Mouse (Mus musculus) myocyte (in vitro differentiated cells): ENCODE measurements around the gene Bbs1.

Experiments used
- CEBPB ChIP-seq: IDR thresholded peaks from 2 replicates; pipeline ENCODE4 v1.6.1; 2011; ENCODE audit warnings: mild to moderate bottlenecking, moderate library complexity; ENCODE audit not compliant: poor library complexity, insufficient read depth, severe bottlenecking
- E2F4 ChIP-seq: IDR thresholded peaks from one replicate; pipeline ENCODE4 v1.6.1; 2011; ENCODE audit warnings: mild to moderate bottlenecking, control low read depth, moderate library complexity; ENCODE audit not compliant: insufficient read depth
- MAX ChIP-seq: IDR thresholded peaks from one replicate; pipeline ENCODE4 v1.6.1; 2011; ENCODE audit warnings: low read depth, mild to moderate bottlenecking, control low read depth
- MYOD1 ChIP-seq, 3 experiments: IDR thresholded peaks; one replicate each; pipeline ENCODE4 v1.6.1; 2011; ENCODE audit warnings: control low read depth in 2 of 3, low read depth in 2 of 3, mild to moderate bottlenecking in 2 of 3, moderate library complexity in 1 of 3; ENCODE audit not compliant: insufficient read length in 2 of 3, control insufficient read depth in 1 of 3
- MYOG ChIP-seq, 3 experiments: IDR thresholded peaks; one replicate each; pipeline ENCODE4 v1.6.1; 2011; ENCODE audit warnings: control low read depth in 2 of 3, low read depth in 2 of 3, mild to moderate bottlenecking in 2 of 3; ENCODE audit not compliant: insufficient read length in 2 of 3, control insufficient read depth in 1 of 3, insufficient read depth in 1 of 3
- POLR2A ChIP-seq: IDR thresholded peaks from one replicate; pipeline ENCODE4 v1.6.1; 2011; ENCODE audit warnings: low read depth, mild to moderate bottlenecking, control low read depth, moderate library complexity; ENCODE audit not compliant: insufficient read length
- POLR2AphosphoS2 ChIP-seq: IDR thresholded peaks from one replicate; pipeline ENCODE4 v1.6.1; 2011; ENCODE audit warnings: low read depth, control low read depth; ENCODE audit not compliant: insufficient read length
- TCF12 ChIP-seq: IDR thresholded peaks from one replicate; pipeline ENCODE4 v1.6.1; 2011; ENCODE audit warnings: mild to moderate bottlenecking, control low read depth; ENCODE audit not compliant: poor library complexity, insufficient read depth, severe bottlenecking
- USF1 ChIP-seq: IDR thresholded peaks from one replicate; pipeline ENCODE4 v1.6.1; 2011; ENCODE audit warnings: low read depth, mild to moderate bottlenecking, control low read depth, moderate library complexity

GRCm38 (mm10) chr19:4915924-4916603 lies 9.6 kb upstream of the Bbs1 start:
- no peak for TF ChIP-seq MYOD1 (IDR thresholded peaks at IDR 0.05; ENCODE audit: control insufficient read depth in 1 of 3, insufficient read length in 2 of 3, low read depth in 2 of 3)
- no peak for TF ChIP-seq POLR2AphosphoS2
- TF ChIP-seq MAX: no peak
- TF ChIP-seq MYOG (IDR thresholded peaks at IDR 0.05; ENCODE audit: control insufficient read depth in 1 of 3, insufficient read depth in 1 of 3, insufficient read length in 2 of 3, low read depth in 2 of 3): no peak
- TF ChIP-seq TCF12: no peak
- no peak for TF ChIP-seq E2F4
- no peak for TF ChIP-seq USF1
- TF ChIP-seq POLR2A: no peak
- no peak for TF ChIP-seq CEBPB
